Mouse (Mus musculus) kidney, adult 8-10 months (tissue): ENCODE results near the gene Hist1h2bj.
"Not testable (repeated sequence)": the region's sequence is repeated elsewhere in the genome, so short reads cannot be mapped to it uniquely, and the experiment has no call there.

Experiments
- DNase-seq, 2 experiments: peaks; one replicate each; pipeline ENCODE4 v3.0.0; 2022

Gene Hist1h2bj

DNA sequence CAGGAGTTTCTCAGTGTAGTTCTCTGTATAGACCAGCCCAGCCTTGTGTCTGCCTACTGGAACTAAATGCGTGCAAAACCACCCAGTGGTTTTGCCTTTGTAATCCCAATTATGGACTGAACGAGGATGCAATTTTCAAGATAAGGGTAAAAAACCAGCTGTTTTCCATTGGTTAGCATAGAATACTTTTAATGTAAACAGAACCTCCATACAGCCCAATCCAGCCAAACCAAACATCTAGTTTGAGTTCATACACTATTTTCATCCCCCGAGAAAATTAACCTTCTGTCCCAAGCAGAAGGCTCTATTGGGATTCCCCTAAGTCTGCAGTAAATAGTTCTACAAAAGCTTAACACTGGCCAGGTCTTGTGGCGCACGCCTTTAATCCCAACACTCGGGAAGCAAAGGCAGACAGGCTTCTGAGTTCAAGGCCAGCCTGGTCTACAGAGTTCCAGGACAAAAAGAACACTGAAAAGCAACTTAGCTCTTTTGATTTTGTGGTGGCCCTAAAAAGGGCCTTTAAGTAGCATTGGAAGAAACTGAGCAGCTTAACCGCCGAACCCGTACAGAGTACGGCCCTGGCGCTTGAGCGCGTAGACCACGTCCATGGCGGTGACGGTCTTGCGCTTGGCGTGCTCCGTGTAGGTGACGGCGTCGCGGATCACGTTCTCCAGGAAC is 2.4 kb upstream of the Hist1h2bj start:
- DNase-seq, result no peak

- peak; percentile 88 to 94 for DNase-seq
These were observed 1.9 kb upstream of the Hist1h2bj start, which contains the start of gene Hist1h4i for GRCm38 (mm10) chr13:22041142-22041536. Hist1h4i (minus strand) TSS chr13:22041362.

DNA sequence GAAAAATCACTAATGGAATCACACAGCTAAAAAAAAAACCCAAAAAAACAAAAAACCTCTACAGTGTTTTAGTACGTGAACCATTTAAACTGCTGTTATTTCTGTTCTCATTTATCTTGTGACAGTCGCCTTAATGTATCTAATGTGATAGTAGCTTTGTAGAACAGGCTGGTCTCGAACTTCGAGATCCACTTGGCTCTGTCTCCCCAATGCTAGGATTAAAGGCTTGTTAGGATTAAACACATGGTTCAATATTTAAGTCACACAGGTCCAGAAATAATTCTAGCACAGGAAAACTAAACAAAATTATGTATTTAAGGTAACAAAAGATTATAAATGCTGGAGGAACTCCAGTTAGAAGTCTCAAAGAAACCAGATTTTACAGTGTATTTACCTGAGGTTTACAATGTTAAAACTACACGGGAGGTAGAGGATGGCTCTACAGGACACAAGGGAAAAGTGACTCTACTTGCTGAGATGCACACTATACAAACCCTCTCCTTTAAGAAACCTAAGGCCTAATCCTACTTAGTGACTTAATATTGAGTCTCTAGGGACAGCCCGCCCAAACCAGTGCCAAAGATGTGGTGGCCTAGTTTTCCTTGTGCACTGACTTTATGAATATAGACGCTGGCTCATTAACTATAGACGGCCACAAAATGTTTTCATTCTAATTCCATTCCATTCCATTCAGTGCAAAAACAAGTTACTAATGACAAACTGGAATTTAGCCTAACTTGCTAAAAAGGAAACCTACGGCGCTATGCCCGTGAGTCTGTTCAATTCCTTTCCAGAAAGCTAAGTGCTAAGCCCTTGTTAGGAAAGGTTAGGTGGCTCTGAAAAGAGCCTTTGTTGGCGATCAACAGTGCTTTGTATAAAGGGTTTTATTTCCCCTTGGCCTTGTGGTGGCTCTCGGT is 1.1 kb upstream of the Hist1h2bj start:
- DNase-seq, result no peak

DNA sequence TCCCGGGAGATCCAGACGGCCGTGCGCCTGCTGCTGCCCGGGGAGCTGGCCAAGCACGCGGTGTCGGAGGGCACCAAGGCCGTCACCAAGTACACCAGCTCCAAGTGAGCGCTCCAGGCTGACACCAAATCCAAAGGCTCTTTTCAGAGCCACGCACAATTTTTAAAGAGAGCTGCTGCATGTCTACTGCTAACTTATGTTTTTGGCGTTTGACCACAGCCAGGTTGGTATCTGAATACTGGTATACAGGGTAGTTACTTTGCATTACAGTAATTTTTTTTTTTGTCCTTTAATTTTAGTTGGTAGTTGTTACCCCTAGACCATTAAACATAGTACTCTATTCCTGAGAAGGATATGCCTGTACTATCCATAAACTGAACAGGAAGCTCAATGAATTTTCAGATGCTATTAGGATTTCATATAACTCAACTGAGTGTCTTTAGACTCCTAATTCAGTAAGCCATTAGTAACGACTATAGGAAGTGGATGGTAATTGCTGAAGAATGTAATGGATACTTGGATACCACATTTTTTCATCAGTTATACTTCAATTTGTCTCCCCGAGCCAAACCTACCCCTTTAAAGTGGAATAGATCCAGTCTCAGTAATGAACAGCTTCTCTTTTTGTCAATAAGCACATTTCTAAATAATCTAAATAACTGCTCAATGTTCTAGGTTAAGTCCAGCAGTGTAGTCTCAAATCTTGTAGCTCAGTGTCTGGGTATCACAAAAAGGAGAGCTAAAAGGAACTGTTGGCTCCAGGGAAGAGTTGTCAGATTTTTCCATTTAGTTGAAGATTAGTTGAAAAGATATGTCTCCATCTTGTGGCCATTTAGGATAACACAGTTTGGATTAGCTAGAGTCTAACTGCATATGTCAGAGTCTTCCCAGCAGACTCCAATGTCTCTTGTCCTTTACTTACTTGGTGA is 753 bp downstream of the Hist1h2bj start:
- DNase-seq, result no peak

- no peak for DNase-seq
These were observed 1.6 kb downstream of the Hist1h2bj start for GRCm38 (mm10) chr13:22044432-22045155.

GRCm38 (mm10) chr13:22045311-22045710 is 2.3 kb downstream of the Hist1h2bj start:
- no peak for DNase-seq

- no peak for DNase-seq
These were observed 6.0 kb downstream of the Hist1h2bj start for GRCm38 (mm10) chr13:22049041-22049440.

GRCm38 (mm10) chr13:22049737-22050440 is 6.9 kb downstream of the Hist1h2bj start:
- DNase-seq, result no peak

DNA sequence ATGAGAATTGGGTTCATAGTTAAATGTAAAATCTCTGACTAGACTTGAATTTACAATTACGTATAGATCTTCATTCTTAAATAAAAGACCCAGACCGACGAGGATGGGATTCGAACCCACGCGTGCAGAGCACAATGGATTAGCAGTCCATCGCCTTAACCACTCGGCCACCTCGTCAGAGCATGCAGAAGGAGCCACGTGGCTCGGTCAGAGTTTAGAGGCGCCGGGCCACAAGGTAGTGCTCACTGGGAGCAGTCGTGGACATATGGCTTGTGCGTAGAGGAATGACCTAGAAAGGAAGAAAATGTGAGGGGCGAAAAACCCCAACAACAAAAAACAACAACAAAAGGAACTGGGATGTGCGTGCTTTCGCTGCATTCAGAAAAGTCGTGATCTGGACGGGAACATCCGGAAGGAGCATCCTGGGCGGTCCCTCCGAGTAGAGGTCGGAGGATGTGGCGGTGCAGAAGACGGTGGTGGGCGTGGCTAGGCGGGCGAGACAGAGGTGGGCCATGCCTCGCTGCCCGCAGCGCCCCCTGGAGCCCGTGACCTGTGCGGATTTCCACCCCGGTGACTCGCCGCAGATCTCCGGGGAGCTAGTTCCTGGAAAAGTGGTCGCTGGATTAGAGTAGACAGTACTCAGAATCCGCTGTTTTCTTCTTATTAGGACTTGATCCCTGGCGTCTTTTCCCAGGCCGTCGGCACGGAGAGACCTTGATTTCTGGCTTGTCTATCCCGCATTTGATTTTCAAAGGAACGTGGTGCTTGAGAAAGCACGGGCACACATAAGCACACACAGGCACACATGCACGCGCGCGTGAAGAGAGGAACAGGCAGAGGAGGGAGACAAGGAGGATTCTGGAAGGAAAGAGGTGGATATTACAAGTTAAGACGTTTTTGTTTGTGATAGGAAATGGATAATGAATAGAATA is 7.8 kb downstream of the Hist1h2bj start:
- peak; percentile 79 to 87 for DNase-seq

DNA sequence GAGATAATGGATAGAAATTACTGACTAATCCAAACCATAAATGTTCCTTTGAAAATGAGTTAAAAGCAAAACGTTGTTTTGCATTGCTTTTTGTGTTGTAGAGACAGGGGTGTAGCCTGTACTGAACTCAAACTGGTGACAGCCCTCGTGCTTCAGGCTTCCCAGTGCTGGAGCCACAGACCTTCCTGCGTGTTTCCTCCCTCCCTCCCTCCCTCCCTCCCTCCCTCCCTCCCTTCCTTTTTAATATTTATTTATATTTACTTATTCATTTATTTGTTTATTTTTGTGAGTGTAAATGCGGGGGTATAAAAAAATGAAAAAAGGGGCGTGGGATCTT is 8.5 kb downstream of the Hist1h2bj start:
- DNase-seq, result no peak

DNA sequence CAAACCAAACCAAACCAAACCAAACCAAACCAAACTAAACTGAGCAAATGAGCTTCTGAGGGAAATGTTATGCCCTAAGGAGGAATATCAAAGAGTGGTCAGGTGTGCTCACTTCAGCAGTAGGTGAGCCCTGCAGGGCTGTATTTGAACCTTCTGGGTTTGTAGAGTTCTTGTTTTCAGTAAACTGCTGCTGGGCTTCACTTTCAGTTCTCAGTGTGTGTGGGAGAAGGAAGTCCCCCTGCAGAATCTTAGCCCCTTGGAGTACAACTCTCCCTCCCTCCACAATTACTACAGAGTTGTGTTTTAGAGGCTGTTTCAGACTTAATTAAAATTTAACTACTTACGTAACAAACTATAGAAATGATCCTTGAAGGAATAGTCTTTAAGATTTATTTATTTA is 10.7 kb downstream of the Hist1h2bj start:
- no peak for DNase-seq

DNA sequence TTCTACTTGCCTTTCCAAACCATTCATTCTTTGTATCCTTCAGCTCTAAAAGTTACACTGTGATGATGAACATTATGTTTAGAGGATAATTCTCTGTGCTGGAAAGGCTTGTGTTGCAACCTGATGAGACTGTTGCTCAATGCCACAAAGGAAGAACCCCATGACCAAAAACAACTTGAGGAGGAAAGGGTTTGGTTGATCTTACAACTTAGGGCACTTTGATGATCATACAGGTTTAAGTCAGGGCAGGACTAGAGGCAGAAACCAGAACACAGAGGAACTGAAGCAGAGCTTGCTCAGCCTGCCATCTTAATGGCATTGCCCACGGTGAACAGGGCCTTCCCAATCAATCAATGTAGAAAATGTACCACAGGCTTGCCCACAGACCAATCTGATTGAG is 18.4 kb downstream of the Hist1h2bj start:
- DNase-seq, result no peak

DNA sequence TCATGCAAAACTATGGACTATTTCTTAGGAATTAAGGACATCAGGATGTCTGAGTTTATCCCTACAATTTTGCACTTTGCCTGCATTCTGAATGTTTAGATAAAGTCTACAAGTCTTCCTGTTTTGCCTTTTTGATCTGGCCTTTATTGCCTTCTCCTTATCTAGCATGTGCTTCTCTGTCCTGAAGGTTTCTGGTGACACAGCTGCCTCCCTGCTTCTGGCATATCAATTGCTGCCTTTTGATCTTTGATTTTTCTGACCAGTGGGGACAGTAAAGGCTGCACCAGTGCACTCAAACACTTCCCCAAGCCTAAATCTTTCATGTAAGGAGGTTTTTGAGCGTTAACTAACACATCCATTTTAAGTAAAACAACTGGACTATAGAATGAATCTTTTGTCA is 20.5 kb downstream of the Hist1h2bj start:
- DNase-seq, result no peak

DNA sequence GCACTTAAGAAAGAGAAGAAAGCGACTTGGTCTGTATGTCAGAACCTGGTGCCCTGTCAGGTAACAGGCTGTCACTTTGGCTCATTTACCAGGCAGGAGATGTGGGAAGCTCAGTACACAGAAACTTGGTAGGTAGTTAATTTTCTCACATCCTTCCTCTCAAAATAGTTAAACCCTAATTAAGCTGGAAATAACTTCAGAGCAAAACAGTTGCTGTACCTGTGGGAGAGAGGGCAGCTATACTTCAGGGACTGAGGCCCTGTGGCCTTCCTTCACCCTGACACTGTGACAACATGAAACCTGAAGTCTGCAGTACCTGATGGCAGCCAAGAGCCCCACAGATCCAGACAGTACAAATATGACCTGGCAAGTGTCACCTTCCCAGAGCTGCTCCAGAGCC is 41.1 kb downstream of the Hist1h2bj start, which contains the start of gene Vmn1r188:
Gene Vmn1r188 (plus strand): TSS at position 301 of the 400 bp plus-strand sequence.
- not testable (repeated sequence) for DNase-seq
